Mouse (Mus musculus) lung, embryonic 14.5 days (tissue): ENCODE measurements around the gene Thada. TPM values are rescaled to one million over a fixed set of nuclear protein-coding genes. Genes with fewer than 3 reads are reported as not detected.
A peak's percentile ranks its signal among the peaks of the same experiment; 100 is the strongest.

Experiments
- ATAC-seq: fragments of 200-750 bp; cut with Nextera tagmentation; 2 replicates; pipeline ENCODE4 v1.8.0; 2017; ENCODE audit warnings: mild to moderate bottlenecking, moderate TSS enrichment, moderate library complexity; ENCODE audit not compliant: insufficient read depth
- DNase-seq: peaks from one replicate; pipeline ENCODE4 v3.0.0-alpha.2; 2015
- H3K27ac ChIP-seq: fragments of 300-500 bp; sonication (generic); 2 replicates; pipeline ENCODE4 v1.5.1; 2014; ENCODE audit warnings: low read depth, mild to moderate bottlenecking, moderate library complexity
- H3K27me3 ChIP-seq: fragments of 300-500 bp; sonication (generic); 2 replicates; pipeline ENCODE4 v1.6.1; 2014; ENCODE audit warnings: low read length, control low read depth; ENCODE audit not compliant: insufficient read depth
- H3K36me3 ChIP-seq: fragments of 300-500 bp; sonication (generic); 2 replicates; pipeline ENCODE4 v1.6.1; 2014; ENCODE audit warnings: control low read depth; ENCODE audit not compliant: insufficient read depth
- H3K4me1 ChIP-seq: fragments of 300-500 bp; sonication (generic); 2 replicates; pipeline ENCODE4 v1.6.1; 2014; ENCODE audit warnings: antibody characterized with exemption, control low read depth; ENCODE audit not compliant: insufficient read depth
- H3K4me2 ChIP-seq: fragments of 300-500 bp; sonication (generic); 2 replicates; pipeline ENCODE4 v1.6.1; 2014; ENCODE audit warnings: mild to moderate bottlenecking
- H3K4me3 ChIP-seq: fragments of 300-500 bp; sonication (generic); 2 replicates; pipeline ENCODE4 v1.5.1; 2014; ENCODE audit warnings: low read depth, low read length
- H3K9ac ChIP-seq: fragments of 300-500 bp; sonication (generic); 2 replicates; pipeline ENCODE4 v1.6.1; 2014
- H3K9me3 ChIP-seq: fragments of 300-500 bp; sonication (generic); 2 replicates; pipeline ENCODE4 v1.6.1; 2016; ENCODE audit warnings: low read depth, low read length, control low read depth
- CTCF ChIP-seq: IDR thresholded peaks from 2 replicates; pipeline ENCODE4 v1.5.1; 2016; ENCODE audit warnings: antibody characterized with exemption, low read depth
- WGBS: fragments of 180-500 bp; shearing (Covaris S2); extraction: QIAGEN DNeasy Blood & Tissue Kit; methylation state at CpG from one replicate; pipeline ENCODE4 v1.1.7; 2014; 5-methylcytosine and 5-hydroxymethylcytosine counted together
- polyA plus RNA-seq: library from polyadenylated mRNA; unstranded; fragments of >200 nt; fragmentation: Nextera tagmentation; extraction: Ambion mirVana; gene quantifications from 2 replicates; pipeline ENCODE4 v1.2.1, GENCODE M21; 2014

Thada gene
- polyA plus RNA-seq, 1 experiment from 2014 or later: 14.5 TPM

- ATAC-seq: no peak
Observed at GRCm38 (mm10) chr17:84282388-84283280, 183.4 kb downstream of the Thada start.

GRCm38 (mm10) chr17:84279001-84279400 is 187.0 kb downstream of the Thada start:
- DNase-seq (peak; percentile 53), ATAC-seq (peak; percentile 44; the same call in 1 of the 2 replicates)
- Histone ChIP-seq H3K4me3 (no peak overlapping the region), H3K4me1 (peaks cover 36% of the 10 kb centered on the region), H3K36me3 (no peaks in the 10 kb centered on the region), H3K4me2 (peak overlapping the region; percentile 23; the same call in 1 of the 2 replicates), H3K9ac (no peak overlapping the region), H3K27ac (peak overlapping the region; percentile 77), H3K27me3 (no peaks in the 10 kb centered on the region), H3K9me3 (no peaks in the 10 kb centered on the region)
- WGBS: 37% methylated on average over 8 of the region's 8 CpGs
- no peak for TF ChIP-seq CTCF

More at GRCm38 (mm10) chr17:84282388-84283280, 183.4 kb downstream of the Thada start:
- H3K4me1 ChIP-seq: peaks cover 34% of the 10 kb centered on the region
- DNase-seq: peak; percentile 62
- WGBS: 41% methylated on average over 8 of the region's 8 CpGs
- H3K4me2 ChIP-seq: no peak overlapping the region
- TF ChIP-seq CTCF: no peak
- H3K9ac ChIP-seq: no peak overlapping the region
- H3K9me3 ChIP-seq: peaks cover 6% of the 10 kb centered on the region; the same call in 1 of the 2 replicates
- H3K27ac ChIP-seq: peak overlapping the region; percentile 58
- no peak overlapping the region for H3K4me3 ChIP-seq
- H3K36me3 ChIP-seq: no peaks in the 10 kb centered on the region
- no peaks in the 10 kb centered on the region for H3K27me3 ChIP-seq

GRCm38 (mm10) chr17:84278193-84278953 is 187.6 kb downstream of the Thada start:
- Histone ChIP-seq H3K4me3 (no peak overlapping the region), H3K9me3 (no peaks in the 10 kb centered on the region), H3K4me1 (peaks cover 33% of the 10 kb centered on the region), H3K4me2 (peak overlapping the region; percentile 23; the same call in 1 of the 2 replicates), H3K27me3 (no peaks in the 10 kb centered on the region), H3K9ac (no peak overlapping the region), H3K36me3 (no peaks in the 10 kb centered on the region), H3K27ac (peak overlapping the region; percentile 77)
- ATAC-seq: no peak; the same call in 1 of the 2 replicates
- peak; percentile 55 for DNase-seq
- TF ChIP-seq CTCF: no peak
- 42% methylated on average over 5 of the region's 5 CpGs for WGBS

GRCm38 (mm10) chr17:84274999-84275398 is 191.0 kb downstream of the Thada start:
- no peak overlapping the region for H3K4me2 ChIP-seq
- H3K27me3 ChIP-seq: no peaks in the 10 kb centered on the region
- no peak overlapping the region for H3K9ac ChIP-seq
- no peaks in the 10 kb centered on the region for H3K9me3 ChIP-seq
- peak overlapping the region; percentile 78 for H3K27ac ChIP-seq
- H3K36me3 ChIP-seq: peaks cover 9% of the 10 kb centered on the region; the same call in 1 of the 2 replicates
- no peak for TF ChIP-seq CTCF
- ATAC-seq: no peak
- no peak overlapping the region for H3K4me3 ChIP-seq
- WGBS: 57% methylated on average over 3 of the region's 3 CpGs
- H3K4me1 ChIP-seq: peaks cover 22% of the 10 kb centered on the region
- no peak for DNase-seq

- no peak overlapping the region for H3K4me2 ChIP-seq
- peak; percentile 72 for DNase-seq
- no peak for TF ChIP-seq CTCF
- H3K9me3 ChIP-seq: no peaks in the 10 kb centered on the region
- no peaks in the 10 kb centered on the region for H3K27me3 ChIP-seq
- 33% methylated on average over 6 of the region's 6 CpGs for WGBS
- peak; percentile 42; the same call in 1 of the 2 replicates for ATAC-seq
- peak overlapping the region; percentile 78; the same call in 1 of the 2 replicates for H3K27ac ChIP-seq
- H3K9ac ChIP-seq: peak overlapping the region; percentile 24; the same call in 1 of the 2 replicates
- H3K36me3 ChIP-seq: peaks cover 9% of the 10 kb centered on the region; the same call in 1 of the 2 replicates
- peaks cover 22% of the 10 kb centered on the region; the same call in 1 of the 2 replicates for H3K4me1 ChIP-seq
- H3K4me3 ChIP-seq: no peak overlapping the region
Observed at GRCm38 (mm10) chr17:84274163-84274562, 191.8 kb downstream of the Thada start.

GRCm38 (mm10) chr17:84272557-84273261 is 193.3 kb downstream of the Thada start:
- no peak for TF ChIP-seq CTCF
- Histone ChIP-seq H3K4me2 (no peak overlapping the region), H3K9me3 (no peaks in the 10 kb centered on the region), H3K4me3 (no peak overlapping the region), H3K36me3 (peaks cover 9% of the 10 kb centered on the region; the same call in 1 of the 2 replicates), H3K9ac (no peak overlapping the region), H3K4me1 (peaks cover 13% of the 10 kb centered on the region; the same call in 1 of the 2 replicates), H3K27me3 (no peaks in the 10 kb centered on the region), H3K27ac (peak overlapping the region; percentile 3; the same call in 1 of the 2 replicates)
- ATAC-seq: 0 out of 2 replicates have a peak, but pooled peaks have one; percentile 23
- WGBS: 35% methylated on average over 5 of the region's 5 CpGs
- peak; percentile 80 for DNase-seq
